In the genomic region with DNA sequence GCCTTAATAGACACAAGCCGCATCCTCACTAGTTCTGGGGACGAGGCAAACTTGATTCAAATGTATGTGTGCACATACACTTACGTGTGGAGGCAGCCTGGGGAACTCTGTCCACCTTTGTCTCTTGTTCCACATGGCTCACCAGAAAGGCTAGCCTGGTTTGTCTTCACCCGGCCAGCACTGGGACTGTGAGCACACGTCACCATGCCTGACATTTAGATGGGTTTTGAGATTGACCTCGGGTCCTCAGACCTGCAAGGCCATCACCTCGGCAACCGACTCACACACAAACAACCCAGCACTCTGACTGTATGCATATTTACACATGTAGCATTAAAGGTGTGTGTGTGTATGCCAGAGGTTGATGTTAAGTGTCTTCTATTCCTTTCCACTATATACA, we compare ENCODE assay signal across 23 mouse cellular contexts. TPM values are rescaled to one million over a fixed set of nuclear protein-coding genes. Genes with fewer than 3 reads are reported as not detected.
"Had no signal": no experiment of that assay in that cellular context is flagged by ENCODE, and none has a peak within 500 bp of the region (broad histone marks: within the 10 kb centered on the region; RNA-seq: fewer than 3 reads in every experiment).

No protein-coding gene starts in this region.

- H3K36me3 ChIP-seq: lung, embryonic 15.5 days; midbrain, embryonic 10.5 days; midbrain, embryonic 12.5 days; neural tube, embryonic 13.5 days; neural tube, embryonic 15.5 days had no signal

- H3K27me3 ChIP-seq: lung, embryonic 15.5 days; midbrain, embryonic 12.5 days; neural tube, embryonic 13.5 days; neural tube, embryonic 15.5 days had no signal

- H3K4me3 ChIP-seq: lung, embryonic 15.5 days; midbrain, embryonic 10.5 days; midbrain, embryonic 12.5 days; myocyte; neural tube, embryonic 13.5 days; neural tube, embryonic 15.5 days had no signal

- H3K4me2 ChIP-seq: lung, embryonic 15.5 days; midbrain, embryonic 12.5 days; neural tube, embryonic 13.5 days; neural tube, embryonic 15.5 days had no signal

- H3K9ac ChIP-seq: liver, postnatal 0 days; lung, embryonic 15.5 days; midbrain, embryonic 12.5 days; neural tube, embryonic 13.5 days; neural tube, embryonic 15.5 days had no signal

- H3K27ac ChIP-seq: lung, embryonic 15.5 days; macrophage; midbrain, embryonic 10.5 days; midbrain, embryonic 12.5 days had no signal

- H3K9me3 ChIP-seq: lung, embryonic 15.5 days; neural tube, embryonic 13.5 days; neural tube, embryonic 15.5 days had no signal

- H3K4me1 ChIP-seq: lung, embryonic 15.5 days; midbrain, embryonic 12.5 days had no signal

- ATAC-seq: liver, postnatal 0 days; lung, postnatal 0 days; midbrain, embryonic 16.5 days had no signal

- DNase-seq: liver, postnatal 0 days; lung, adult 2 months; lung, postnatal 14 days; midbrain, embryonic 14.5 days; retina, postnatal 1 day; right cerebral cortex, adult 18-20 months; right cerebral cortex, postnatal 25 days; right cerebral cortex, postnatal 4 days; spleen, adult 18-20 months; thymus, adult 18-20 months; thymus, postnatal 14 days; thymus, postnatal 36 days had no signal

RNA-seq across cellular contexts. Expression of a gene that starts 8.8 kb away (rescaled TPM):
- total RNA-seq: megakaryocyte progenitor cell, adult 5-6 weeks; megakaryocyte-erythroid progenitor cell, adult 5-6 weeks had no signal
- polyA plus RNA-seq: liver, postnatal 0 days; macrophage had no signal
